Mouse (Mus musculus) cortical plate, adult 2 months (tissue): ENCODE measurements around the gene Ptp4a2. TPM values are rescaled to one million over a fixed set of nuclear protein-coding genes. Genes with fewer than 3 reads are reported as not detected.
"Not testable (repeated sequence)": the region's sequence is repeated elsewhere in the genome, so short reads cannot be mapped to it uniquely, and the experiment has no call there.

Experiments
- H3K27ac ChIP-seq: fragments of 200-500 bp; 2 replicates; pipeline ENCODE4 v1.5.1; 2012; ENCODE audit warnings: low read length, control low read depth, inconsistent platforms; ENCODE audit not compliant: insufficient read depth
- H3K4me1 ChIP-seq: fragments of 200-500 bp; 2 replicates; pipeline ENCODE4 v1.6.1; 2011; ENCODE audit warnings: low read length; ENCODE audit not compliant: control insufficient read depth, insufficient read depth
- H3K4me3 ChIP-seq: fragments of 200-500 bp; 2 replicates; pipeline ENCODE4 v1.5.1; 2011; ENCODE audit warnings: mild to moderate bottlenecking, low read length, control low read depth; ENCODE audit not compliant: insufficient read depth
- CTCF ChIP-seq: fragments of 200-500 bp; IDR thresholded peaks from 2 replicates; pipeline ENCODE4 v1.5.1; 2011; ENCODE audit warnings: mild to moderate bottlenecking, control low read depth, low read length; ENCODE audit not compliant: insufficient read depth; ENCODE audit errors: extremely low read depth
- POLR2A ChIP-seq: fragments of 200-500 bp; IDR thresholded peaks from 2 replicates; pipeline ENCODE4 v1.6.1; 2011; ENCODE audit warnings: mild to moderate bottlenecking, low read length, control low read depth; ENCODE audit not compliant: insufficient read depth; ENCODE audit errors: extremely low read depth
- polyA plus RNA-seq: library from polyadenylated mRNA; depleted of rRNA; stranded (reverse); fragments of >200 nt; gene quantifications from 2 replicates; pipeline ENCODE4 v1.2.3, GENCODE M21; 2012; rRNA removed

Ptp4a2 gene
- polyA plus RNA-seq: 83.2 and 87.8 TPM in 2 replicates

GRCm38 (mm10) chr4:129810798-129811604 is at the start of gene Ptp4a2:
Gene Ptp4a2, plus strand, starts transcription at chr4:129811219.
- no peak for TF ChIP-seq CTCF
- no peak for TF ChIP-seq POLR2A
- Histone ChIP-seq H3K4me3 (peak within 1 kb of the TSS; percentile 14), H3K27ac (no peak within 1 kb of the TSS), H3K4me1 (no peaks in the 10 kb centered on the region; the same call in 1 of the 2 replicates)

DNA sequence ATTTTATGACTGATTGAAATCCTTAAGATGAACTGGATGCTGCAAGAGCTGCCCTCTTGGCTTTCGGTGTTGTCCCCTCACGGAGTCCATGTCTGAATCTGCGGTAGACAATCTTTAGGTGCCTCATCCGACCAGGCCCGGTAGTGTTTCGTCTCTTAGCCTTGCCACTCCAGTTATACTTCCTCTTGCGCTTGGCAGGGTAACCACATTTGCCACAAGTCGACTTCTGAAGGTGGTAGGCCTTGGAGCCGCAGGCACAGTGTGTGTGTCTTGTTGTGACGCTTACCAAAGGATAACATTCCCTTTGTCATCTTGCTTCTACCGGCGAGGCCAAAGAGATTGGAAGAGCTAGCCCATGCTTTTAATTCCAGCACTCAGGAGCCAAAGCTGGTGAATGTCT is 49.4 kb upstream of the Ptp4a2 start:
- Histone ChIP-seq H3K27ac (no peak overlapping the region), H3K4me1 (no peaks in the 10 kb centered on the region), H3K4me3 (no peak overlapping the region)
- TF ChIP-seq CTCF: no peak
- no peak for TF ChIP-seq POLR2A

DNA sequence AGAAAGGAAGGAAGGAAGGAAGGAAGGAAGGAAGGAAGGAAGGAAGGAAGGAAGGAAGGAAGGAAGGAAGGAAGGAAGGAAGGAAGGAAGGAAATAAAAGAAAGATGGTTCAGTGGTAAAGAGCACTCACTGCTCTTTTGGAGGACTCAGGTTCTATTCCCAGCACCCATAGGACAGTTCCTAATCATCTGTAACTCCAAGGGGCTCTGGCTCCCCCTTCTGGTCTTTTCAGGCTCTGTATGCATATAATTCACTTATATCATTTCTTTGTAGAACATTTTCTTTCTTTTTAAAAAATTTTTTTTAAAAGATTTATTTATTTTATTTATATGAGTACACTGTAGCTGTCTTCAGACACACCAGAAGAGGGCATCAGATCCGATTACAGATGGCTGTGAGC is 48.5 kb upstream of the Ptp4a2 start:
- H3K27ac ChIP-seq, H3K4me3 ChIP-seq, H3K4me1 ChIP-seq: not testable (repeated sequence)

GRCm38 (mm10) chr4:129765351-129765750 is 45.7 kb upstream of the Ptp4a2 start:
- no peak overlapping the region for H3K27ac ChIP-seq
- no peak overlapping the region for H3K4me3 ChIP-seq
- no peaks in the 10 kb centered on the region for H3K4me1 ChIP-seq
- TF ChIP-seq POLR2A (no peak), CTCF (no peak)

- Histone ChIP-seq H3K4me3 (no peak overlapping the region), H3K27ac (no peak overlapping the region), H3K4me1 (peaks cover 5% of the 10 kb centered on the region)
- TF ChIP-seq CTCF: no peak
These were observed 43.2 kb upstream of the Ptp4a2 start for GRCm38 (mm10) chr4:129767782-129768181.

DNA sequence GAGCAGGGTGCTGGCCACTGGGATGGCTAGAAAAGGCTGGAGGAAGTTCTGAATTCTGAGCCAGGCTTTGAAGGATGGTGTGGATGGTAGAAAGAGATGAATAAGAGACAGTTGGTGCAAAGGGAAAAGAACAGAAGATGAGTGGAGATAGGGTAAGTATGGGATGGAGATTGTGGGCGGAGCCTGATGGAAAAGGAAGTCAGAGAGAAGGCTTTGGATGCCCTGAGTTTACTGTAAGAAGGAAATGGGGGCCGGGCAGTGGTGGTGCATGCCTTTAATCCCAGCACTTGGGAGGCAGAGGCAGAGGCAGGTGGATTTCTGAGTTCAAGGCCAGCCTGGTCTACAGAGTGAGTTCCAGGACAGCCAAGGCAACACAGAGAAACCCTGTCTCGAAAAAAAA is 42.3 kb upstream of the Ptp4a2 start:
- not testable (repeated sequence) for H3K4me3 ChIP-seq, H3K27ac ChIP-seq

GRCm38 (mm10) chr4:129770600-129770999 is 40.4 kb upstream of the Ptp4a2 start:
- no peak overlapping the region for H3K27ac ChIP-seq
- peaks cover 5% of the 10 kb centered on the region for H3K4me1 ChIP-seq
- TF ChIP-seq CTCF (no peak), POLR2A (no peak)
- H3K4me3 ChIP-seq: no peak overlapping the region

More for the DNA sequence above, 42.3 kb upstream of the Ptp4a2 start:
- H3K4me1 ChIP-seq: not testable (repeated sequence)

DNA sequence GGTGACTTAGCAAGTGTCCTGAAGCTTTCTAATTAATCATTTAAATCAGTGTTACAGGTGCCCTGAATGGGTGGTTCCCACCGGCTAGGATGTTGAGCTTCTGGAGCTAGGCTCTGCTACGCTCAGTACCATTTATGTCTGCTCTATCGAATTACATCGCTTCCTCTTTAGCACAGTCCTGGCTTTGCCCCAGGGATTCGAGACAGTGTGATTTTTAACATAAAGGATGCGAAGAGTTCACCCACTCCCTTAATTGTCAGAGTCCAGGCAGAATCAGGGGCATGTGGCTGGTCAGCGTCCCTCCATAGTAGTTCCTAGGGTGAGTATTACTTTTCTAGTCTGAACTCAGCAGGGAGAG is 39.7 kb upstream of the Ptp4a2 start:
- no peak for TF ChIP-seq CTCF
- TF ChIP-seq POLR2A: no peak
- Histone ChIP-seq H3K4me3 (no peak overlapping the region), H3K4me1 (peaks cover 5% of the 10 kb centered on the region), H3K27ac (no peak overlapping the region)

DNA sequence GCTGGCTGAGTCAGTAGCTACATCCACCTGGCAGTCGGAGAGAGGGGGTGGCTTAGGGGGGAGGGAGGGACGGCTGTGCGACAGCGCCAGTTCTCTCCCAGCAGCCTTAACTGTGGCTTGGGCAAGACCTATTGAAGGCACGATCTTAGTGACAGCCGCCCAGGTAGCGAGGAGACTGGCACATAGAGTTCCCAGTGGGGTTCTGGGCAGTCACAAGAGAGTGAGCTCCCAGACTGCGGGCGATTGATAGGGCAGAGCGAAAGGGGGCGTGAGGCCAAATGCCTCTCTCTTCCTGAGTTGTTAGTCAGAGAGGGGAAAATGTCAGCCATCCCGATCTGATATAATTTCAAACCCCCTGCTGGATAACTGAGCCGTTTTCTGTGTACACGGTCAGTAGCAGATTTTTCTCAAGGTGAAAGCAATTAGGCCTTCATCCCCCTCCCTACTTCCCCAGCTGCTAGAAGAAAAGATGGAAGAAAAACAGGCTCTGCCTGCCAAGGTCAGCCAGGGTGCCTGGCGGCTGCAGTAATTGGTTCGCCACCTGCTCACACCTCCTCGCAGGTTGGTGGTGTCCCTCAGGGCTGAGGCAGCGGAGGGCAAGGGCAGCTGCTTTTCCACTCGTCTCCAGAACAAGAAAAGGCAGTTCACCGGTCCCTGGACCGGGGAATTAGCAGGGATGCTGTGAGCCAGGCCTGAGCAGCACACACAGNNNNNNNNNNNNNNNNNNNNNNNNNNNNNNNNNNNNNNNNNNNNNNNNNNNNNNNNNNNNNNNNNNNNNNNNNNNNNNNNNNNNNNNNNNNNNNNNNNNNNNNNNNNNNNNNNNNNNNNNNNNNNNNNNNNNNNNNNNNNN is 39.1 kb upstream of the Ptp4a2 start:
- Histone ChIP-seq H3K27ac (no peak overlapping the region), H3K4me3 (no peak overlapping the region)

GRCm38 (mm10) chr4:129781881-129782675 is 28.9 kb upstream of the Ptp4a2 start:
- TF ChIP-seq CTCF (no peak), POLR2A (no peak)
- Histone ChIP-seq H3K4me3 (no peak overlapping the region), H3K27ac (no peak overlapping the region), H3K4me1 (peaks cover 5% of the 10 kb centered on the region; the same call in 1 of the 2 replicates)

More for the DNA sequence above, 39.1 kb upstream of the Ptp4a2 start:
- peaks cover 5% of the 10 kb centered on the region for H3K4me1 ChIP-seq
- TF ChIP-seq POLR2A: no peak
- TF ChIP-seq CTCF: no peak
